Mouse (Mus musculus): ENCODE results near the gene Abcg3.
"Not testable (repeated sequence)": the region's sequence is repeated elsewhere in the genome, so short reads cannot be mapped to it uniquely, and the experiment has no call there.

Gene Abcg3

GRCm38 (mm10) chr5:104982535-104982934, at the start of gene Abcg3:
Gene Abcg3, minus strand, starts transcription at chr5:104982718.
- no peak for DNase-seq (ENCODE audit: extremely low read depth, low read depth, low spot score)

- no peak for DNase-seq (ENCODE audit: extremely low read depth, low read depth, low spot score)
Measured at GRCm38 (mm10) chr5:105012551-105012950, 30.0 kb upstream of the Abcg3 start.

- no peak for DNase-seq (ENCODE audit: extremely low read depth, low read depth, low spot score)
Measured at GRCm38 (mm10) chr5:105011570-105011969, 29.1 kb upstream of the Abcg3 start.

GRCm38 (mm10) chr5:105010376-105010775, 27.9 kb upstream of the Abcg3 start:
- no peak for DNase-seq (ENCODE audit: extremely low read depth, low read depth, low spot score)

- no peak for DNase-seq (ENCODE audit: extremely low read depth, low read depth, low spot score)
Measured at GRCm38 (mm10) chr5:104989411-104989810, 6.9 kb upstream of the Abcg3 start.

- DNase-seq (ENCODE audit: extremely low read depth, low read depth, low spot score): no peak
Measured at GRCm38 (mm10) chr5:104988000-104988399, 5.5 kb upstream of the Abcg3 start.

- no peak for DNase-seq (ENCODE audit: extremely low read depth, low read depth, low spot score)
Measured at GRCm38 (mm10) chr5:104986706-104987105, 4.2 kb upstream of the Abcg3 start.

- DNase-seq (ENCODE audit: extremely low read depth, low read depth, low spot score): no peak
Measured at GRCm38 (mm10) chr5:104979040-104979513, 3.4 kb downstream of the Abcg3 start.

- DNase-seq (ENCODE audit: extremely low read depth, low read depth, low spot score): no peak
Measured at GRCm38 (mm10) chr5:104958141-104958793, 24.3 kb downstream of the Abcg3 start.

GRCm38 (mm10) chr5:104955208-104955607, 27.3 kb downstream of the Abcg3 start:
- no peak for DNase-seq (ENCODE audit: extremely low read depth, low read depth, low spot score)

GRCm38 (mm10) chr5:104946951-104947350, 35.6 kb downstream of the Abcg3 start:
- DNase-seq (ENCODE audit: extremely low read depth, low read depth, low spot score): no peak

- DNase-seq (ENCODE audit: extremely low read depth, low read depth, low spot score): no peak
Measured at GRCm38 (mm10) chr5:104934148-104934547, 48.4 kb downstream of the Abcg3 start.

- not testable (repeated sequence) for DNase-seq (ENCODE audit: extremely low read depth, low read depth, low spot score)
Measured at GRCm38 (mm10) chr5:104906556-104906955, 76.0 kb downstream of the Abcg3 start.
